Mouse (Mus musculus) ES-E14 (cell line): ENCODE data around the gene Lipn.

Source experiments
- MAFK ChIP-seq: IDR thresholded peaks from 2 replicates; pipeline ENCODE4 v1.6.1; 2014; ENCODE audit warnings: mild to moderate bottlenecking, low read depth, low read length, inconsistent platforms; ENCODE audit not compliant: insufficient read depth
- ZC3H11A ChIP-seq: IDR thresholded peaks from 2 replicates; pipeline ENCODE4 v1.6.1; 2012; ENCODE audit warnings: low read depth, mild to moderate bottlenecking, inconsistent platforms, low read length, borderline replicate concordance

- TF ChIP-seq ZC3H11A (no peak), MAFK (no peak)
Measured at GRCm38 (mm10) chr19:34063547-34063946, 3.6 kb upstream of the Lipn start.
